Mouse (Mus musculus) heart, postnatal 14 days (tissue): ENCODE results near the gene Syt13. TPM values are rescaled to one million over a fixed set of nuclear protein-coding genes. Genes with fewer than 3 reads are reported as not detected.

Experiments used
- DNase-seq, 2 experiments: peaks; one replicate each; pipeline ENCODE4 v3.0.0; 2021 to 2022
- intact Hi-C: fragments of 180-260 bp; cut with DNase I; formaldehyde crosslinking; loops from one replicate; pipeline ENCODE4 v1.15.1; 2025
- total RNA-seq, 2 experiments: library from RNA; stranded (reverse); gene quantifications; 2 replicates each; pipeline ENCODE4 v1.2.3; 2021

The Syt13 gene
- total RNA-seq, 2 experiments from 2014 or later: 0.36 to 0.95 TPM

DNA sequence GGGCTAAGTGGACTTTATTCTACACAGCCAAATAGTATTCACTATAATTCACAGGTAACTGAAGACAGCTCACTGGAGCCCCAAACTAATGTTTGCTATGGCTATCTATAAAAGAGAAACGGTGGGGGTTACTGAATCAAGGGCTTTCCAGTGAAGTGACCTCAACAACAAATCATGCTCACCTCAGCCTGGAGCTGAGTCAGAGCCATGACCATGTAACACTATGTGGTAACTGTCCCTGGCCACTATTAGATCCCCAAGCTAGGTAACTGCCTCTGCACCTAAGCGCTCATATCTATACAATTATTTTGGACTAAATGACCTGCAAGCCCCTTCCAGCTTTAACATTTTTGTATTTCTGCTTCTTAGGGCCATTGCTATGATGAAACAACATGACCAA is 42.0 kb downstream of the Syt13 start:
- intact Hi-C loops: no loop called here

DNA sequence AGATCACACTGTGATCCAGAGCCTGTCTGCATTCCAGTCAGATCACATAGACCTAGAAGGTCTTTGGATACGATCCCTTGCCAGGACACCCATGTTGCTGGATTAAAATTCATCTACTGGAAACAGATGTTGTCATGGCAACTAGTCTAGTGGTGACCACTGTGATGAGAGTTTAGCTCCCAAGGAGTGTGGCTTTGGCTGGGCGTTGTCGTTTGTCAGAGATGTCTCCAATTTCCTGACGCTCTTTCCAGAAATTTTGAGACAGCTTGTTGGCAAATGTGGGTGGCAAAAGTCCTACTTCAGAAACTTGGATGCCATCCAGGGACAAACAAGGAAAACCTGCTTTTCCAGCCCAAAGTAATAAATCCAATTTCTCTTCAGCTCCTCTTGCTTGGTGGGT is 43.7 kb downstream of the Syt13 start:
- intact Hi-C loops: no loop called here
- no peak for DNase-seq

More for the DNA sequence above, 42.0 kb downstream of the Syt13 start:
- DNase-seq: no peak

DNA sequence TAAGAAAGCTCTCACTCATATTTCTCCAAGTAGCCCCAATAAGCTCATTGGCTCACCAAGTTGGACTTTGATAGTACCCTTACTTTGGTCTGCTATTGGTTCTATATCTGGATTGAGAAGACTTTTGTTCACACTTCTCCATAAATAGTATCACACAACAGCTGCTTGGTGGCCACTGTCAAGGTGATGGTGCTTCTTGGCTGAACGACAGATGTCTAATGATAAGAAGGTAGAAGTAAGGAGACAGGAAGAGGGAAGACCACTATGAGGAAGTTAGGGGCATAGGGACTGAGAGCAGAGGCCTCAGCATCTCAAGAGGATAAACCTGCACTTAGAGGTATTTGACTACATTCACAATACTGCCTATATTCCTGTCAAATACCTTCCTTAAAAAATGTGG is 49.4 kb downstream of the Syt13 start:
- DNase-seq: no peak
- intact Hi-C loops: no loop called here

DNA sequence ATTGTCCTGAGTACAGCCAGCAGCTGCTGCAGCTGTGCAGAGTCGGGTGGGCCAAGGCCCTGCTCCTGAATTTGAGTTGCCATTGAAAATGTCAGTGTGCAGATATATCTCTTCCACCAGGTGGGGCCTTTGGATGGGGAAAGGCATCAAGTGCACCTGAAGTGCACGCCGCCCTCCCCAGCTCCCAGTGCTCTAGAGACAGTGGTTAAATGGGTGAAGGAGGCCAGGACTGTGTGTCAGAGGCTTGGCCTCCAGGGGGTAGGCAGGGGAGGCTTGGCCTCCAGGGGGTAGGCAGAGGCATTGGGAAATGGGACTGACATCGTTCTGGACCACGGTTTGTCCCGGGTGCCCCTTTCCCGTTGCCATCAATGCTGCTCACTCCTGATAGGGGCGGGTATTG is 51.4 kb downstream of the Syt13 start:
- intact Hi-C loops: loop anchor here (5.0 kb wide), 1 partner anchor 96 kb away; no protein-coding TSS in a partner anchor

DNA sequence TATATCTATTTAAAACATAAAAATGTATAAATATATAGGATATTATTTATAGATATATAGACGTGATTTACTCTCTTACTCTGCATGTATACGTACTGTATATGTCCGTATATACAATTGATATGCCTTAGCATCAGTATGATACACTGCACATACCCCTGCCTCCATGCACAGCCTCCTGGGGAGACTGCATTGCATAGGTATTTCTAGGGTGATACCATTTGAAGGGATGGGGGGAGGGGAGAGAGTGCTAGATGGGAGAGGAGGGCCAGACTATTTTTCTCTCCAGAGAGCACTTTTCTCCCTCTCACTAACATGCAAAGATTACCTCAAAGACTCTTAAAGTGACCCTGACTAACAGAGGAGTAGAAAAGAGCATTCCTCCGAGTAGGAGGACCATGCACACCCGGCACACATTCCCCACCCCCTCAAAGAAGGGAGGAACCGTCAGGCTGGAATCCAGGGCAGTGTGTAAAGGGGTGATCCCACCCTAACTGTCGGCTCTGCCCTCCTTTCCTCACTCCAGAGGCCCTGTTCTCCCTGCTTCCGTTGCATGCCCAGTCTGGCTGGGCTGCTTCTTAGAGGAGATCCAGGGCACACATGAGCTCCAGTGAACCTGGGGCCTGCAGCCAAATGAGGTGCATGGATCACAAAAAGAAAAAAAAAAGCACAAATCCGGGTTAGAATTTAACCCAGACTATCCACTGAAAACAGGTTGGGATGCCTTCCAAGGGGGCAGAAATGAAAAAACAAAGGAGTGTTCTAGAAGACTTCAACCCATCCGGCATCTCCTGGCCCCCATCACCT is 52.3 kb downstream of the Syt13 start:
- DNase-seq: no peak
- intact Hi-C loops: loop anchor here (5.0 kb wide), 1 partner anchor 95 kb away; no protein-coding TSS in a partner anchor

More for the DNA sequence above, 51.4 kb downstream of the Syt13 start:
- no peak for DNase-seq

DNA sequence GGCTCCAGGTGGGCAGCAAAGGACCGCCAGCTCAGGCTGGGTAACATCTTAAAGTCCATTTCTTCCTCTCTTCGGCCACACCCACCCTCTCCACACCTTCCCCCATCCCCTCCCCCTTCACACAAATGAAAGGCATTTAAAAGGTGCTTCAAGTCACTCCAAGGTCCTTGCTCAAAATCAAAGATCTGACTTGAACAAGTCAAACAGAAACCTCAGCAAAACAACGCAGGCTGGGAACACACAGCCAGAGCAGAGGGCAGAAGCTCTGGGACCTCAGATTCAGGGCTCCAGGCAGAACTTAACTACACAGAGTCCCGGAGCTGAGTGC is 52.9 kb downstream of the Syt13 start:
- no peak for DNase-seq
- intact Hi-C loops: loop anchor here (5.0 kb wide), 1 partner anchor 94 kb away; no protein-coding TSS in a partner anchor

DNA sequence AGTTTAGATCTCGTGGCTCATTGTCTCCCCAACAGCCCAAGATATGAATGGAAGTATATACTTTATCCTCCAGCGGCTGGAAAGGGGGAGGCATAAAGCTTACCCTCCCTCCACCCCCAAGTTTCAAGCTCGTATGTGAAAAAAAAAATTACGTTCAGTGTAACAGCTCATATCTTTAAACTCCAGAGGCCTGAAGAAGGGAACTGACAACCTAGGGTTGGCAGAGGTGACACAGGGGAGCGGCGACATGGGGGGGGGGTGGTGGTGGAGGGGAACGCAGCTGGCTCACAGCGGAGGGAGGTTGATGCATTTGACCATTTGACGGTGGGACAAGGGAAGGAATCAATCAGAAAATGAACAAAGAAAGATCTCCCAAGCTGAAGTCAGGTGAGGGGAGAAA is 56.2 kb downstream of the Syt13 start:
- intact Hi-C loops: no loop called here
- DNase-seq: no peak

DNA sequence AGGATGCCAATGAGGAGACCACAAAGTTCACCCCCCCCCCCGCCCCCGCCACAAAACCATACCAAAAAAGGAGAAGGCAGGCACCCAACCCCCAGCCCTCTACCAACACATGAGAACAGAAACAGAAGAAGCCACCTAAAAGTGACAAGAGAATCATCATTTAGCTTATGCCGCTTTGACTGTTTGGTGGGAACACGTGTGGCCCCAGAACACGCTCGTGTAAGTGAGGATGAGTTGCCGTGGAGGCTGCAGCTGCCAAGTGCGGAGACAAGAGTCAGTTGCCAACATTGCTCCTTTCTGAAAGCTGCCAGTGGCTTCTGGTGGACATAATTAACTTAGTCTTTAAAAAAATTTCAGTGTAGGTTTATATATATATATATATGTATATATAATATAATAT is 56.6 kb downstream of the Syt13 start:
- DNase-seq: no peak

DNA sequence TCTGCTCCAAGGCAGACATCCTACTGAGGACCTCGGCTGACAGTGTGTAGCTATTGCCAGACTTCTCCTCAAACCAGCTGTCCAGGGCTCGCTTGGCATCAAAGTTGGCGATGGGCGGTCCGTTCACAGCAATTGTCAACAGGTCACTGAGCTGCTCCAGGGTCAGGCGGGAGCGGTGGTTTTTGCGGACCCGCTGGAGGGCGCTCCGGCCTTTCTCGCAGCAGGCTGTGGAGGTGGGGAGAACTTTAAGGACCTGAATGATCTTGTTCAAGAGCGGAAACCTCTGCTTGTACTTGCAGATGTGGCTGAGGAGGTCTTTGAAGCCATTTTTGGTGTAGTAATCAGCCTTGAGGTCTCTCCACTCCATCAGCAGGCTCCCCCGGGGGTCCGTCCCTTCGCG is 57.2 kb downstream of the Syt13 start:
- DNase-seq: no peak
- intact Hi-C loops: no loop called here

More for the DNA sequence above, 56.6 kb downstream of the Syt13 start:
- intact Hi-C loops: no loop called here

DNA sequence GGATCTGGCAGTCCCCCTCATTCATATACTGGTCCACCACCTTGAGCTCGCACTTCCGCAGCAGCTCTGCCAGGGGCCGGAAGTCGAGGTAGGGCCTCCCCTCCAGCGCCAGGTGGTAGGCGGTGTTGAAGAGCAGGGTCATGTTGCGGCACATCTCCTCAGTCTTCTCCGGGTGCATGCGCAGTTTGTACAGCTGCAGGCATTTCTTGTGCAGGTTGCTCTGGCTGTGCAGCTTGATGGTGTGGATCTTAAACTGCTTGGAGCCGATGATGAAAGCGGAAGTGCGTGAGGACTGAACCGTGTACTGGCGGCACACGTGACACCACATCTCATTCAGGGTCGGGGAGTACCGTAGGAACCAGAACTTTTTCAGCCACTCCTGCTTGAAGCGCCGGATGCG is 58.7 kb downstream of the Syt13 start:
- intact Hi-C loops: no loop called here
- DNase-seq: no peak

DNA sequence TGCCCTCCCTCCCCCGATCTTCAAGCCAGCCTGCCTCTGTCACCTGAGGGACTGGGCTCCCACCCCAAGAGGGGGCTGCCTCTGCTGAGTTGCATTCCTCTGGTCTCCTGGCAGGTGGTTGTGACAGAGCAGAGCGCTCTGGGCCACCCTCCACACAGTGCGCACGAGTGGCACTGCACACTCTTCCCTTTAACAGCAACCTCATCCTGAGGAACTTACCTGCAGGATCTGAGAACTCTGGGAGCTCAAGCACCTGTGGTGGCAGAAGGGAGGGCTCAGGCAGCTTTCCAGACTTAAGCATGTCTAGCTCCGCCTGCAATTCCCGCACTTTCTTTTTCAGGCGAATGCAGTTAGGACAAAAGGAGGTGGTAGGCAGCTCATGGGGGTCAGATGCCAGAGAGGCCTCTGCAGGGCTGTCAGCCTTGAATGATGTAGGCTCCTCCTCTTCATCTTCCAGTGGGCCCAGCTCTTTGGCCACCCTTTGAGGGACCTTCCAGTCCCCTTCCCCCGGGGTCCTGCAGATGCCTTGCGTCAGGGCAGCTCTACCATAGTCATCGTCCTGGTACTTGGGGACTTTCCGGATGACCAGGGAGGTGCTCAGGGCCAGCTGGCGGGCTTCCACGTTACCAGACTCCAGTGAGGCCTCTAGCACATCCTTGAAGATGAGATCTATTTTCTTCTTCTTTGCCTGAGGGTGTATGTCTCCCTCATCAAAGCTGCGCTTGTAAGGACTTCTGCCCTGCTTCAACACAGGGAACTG is 60.3 kb downstream of the Syt13 start:
- intact Hi-C loops: no loop called here
- no peak for DNase-seq

DNA sequence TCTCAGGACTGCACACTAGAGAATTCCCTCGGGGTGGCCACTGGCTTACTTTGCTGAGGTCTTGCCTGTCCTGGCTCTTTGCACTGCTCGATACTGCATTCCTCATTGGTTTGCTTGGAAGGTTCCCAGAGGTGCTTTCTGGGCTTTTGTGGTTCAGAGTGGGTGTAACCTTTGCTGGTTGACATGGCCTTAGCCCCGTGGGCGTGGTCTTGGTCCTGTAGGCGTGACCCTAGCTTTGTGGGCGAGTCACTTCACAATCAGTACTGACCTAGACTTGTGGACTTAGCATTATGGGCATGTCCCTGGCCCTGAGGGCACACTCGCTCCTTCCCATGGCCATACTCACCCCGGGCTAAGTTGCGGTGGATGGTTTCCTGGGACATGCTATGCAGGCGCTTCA is 65.3 kb downstream of the Syt13 start:
- no peak for DNase-seq
- intact Hi-C loops: no loop called here

DNA sequence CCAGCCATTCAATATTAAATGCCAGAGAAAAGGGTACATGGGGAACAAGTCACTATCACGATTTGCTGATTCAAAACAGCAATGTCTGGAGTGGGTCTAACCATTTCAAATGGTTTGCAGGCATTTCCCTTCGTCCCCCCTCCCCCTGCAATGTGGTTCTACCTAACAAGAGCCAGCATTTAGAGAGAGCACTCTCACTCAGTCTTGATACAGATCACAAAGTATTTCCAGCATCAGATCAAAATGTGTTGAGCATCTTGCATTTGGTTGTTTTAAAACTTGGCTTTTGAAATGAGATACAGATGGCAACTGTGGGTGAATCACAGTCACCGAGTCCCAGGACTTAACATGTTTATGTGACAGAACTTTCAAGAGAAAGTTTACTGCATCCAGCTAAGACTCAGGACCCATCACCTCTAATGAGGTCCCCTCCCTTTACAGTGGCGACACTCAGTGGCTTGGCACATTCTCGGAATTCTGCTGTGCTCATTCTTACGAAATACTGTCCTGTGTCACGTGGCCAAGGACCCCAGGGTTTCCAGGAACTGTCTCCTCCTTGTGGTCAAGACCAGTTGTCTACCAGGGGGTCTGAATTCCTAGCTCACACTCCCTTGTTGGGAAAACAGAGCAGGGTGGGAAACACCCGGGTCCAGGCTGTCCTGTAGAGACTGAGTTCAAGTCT is 67.8 kb downstream of the Syt13 start:
- intact Hi-C loops: no loop called here
- DNase-seq: no peak

DNA sequence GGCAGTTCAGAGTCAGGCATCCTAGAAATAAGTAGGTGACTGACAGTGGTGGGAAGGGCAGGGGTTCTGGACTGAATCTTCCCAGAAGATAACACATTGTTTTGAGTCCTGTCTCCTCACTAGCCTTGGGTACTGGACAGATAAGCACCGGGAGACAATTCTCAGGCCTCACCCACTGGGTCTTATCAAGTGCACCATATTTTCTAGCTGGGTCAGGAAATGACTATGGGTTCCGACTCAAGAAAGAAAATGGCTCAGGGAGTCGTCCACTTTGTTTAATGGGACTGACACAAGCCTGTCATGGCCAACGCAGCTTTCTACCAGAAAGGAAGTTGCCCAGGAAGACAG is 68.3 kb downstream of the Syt13 start:
- no peak for DNase-seq
- intact Hi-C loops: no loop called here

DNA sequence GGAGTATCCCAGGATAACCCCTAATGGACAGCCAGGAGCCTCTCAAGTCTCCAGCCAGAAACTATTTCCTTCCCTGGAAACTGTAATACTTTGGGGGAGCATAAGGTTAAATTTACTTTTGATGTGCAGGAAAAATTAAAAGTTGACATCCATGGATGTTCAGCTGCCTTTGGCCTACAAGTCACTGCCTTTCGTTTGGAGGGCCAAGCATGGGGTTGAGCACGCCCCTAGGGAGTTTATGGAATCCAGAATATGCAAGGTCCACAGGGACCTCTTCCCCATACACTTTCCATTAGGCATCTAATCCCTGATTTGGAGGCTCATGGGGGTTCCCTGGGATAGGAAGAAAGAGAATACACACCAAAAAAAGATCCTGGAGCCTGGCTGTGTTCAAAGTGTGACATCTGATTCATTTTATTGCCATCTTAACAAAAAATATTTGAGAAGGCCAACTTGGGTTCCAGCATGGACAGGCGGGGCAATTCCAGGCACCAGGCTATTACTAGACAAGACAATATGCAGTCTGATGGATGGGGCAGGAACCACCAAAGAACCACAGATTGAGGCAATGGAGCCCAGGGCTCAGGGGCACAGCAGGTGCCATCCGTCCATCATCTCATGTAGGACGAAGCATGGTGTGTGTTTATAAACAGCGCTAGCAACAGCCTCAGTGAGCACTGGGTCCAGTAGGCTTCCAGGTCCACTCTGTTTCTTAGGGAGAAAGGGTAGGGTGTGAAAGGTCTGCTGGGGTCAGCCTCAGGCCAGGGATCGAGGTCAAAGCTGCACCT is 69.6 kb downstream of the Syt13 start:
- intact Hi-C loops: loop anchor here (5.0 kb wide), 2 partner anchors 43 to 63 kb away; partner anchors contain the start of gene Prdm11

DNA sequence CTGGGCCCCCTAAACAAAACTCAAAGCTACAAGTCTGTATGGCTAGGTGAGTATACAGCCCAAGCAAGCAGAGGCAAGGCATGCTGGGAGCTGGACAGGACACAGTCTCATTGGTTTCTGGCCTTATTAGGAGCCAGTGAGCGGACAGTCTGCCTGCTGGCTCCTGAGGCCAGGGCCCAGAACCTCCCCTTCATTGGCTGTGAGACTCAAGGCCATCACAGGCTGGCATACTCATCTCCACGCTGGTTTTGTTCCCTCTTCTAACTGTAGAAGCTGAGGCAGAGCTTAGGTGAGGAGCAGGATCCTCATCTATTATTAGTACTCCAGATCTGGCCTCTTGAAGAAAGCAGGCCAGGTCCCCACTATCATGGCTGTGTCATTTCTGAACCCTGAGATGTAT is 70.3 kb downstream of the Syt13 start:
- DNase-seq: no peak
- intact Hi-C loops: loop anchor here (5.0 kb wide), 2 partner anchors 42 to 62 kb away; partner anchors contain the start of gene Prdm11

More for the DNA sequence above, 69.6 kb downstream of the Syt13 start:
- no peak for DNase-seq

DNA sequence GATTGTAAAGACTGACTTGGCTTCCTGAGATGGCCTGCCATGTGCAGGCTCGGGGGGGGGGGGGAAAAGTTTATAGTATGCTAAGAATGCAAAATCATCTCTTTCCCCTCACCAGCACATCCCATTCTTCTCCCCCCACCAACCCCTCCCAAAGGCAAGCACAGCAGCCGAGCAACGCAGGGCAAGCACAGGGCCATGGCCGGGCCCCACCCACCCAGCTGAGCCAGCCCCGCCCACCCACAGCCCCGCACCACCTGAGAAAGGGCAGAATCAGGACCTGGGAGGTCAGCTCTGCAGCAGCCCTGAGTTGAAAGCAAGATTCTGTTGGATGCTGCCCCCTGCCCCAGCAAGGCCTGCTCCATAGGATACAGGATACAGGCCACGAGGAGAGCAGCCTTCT is 70.7 kb downstream of the Syt13 start:
- DNase-seq: no peak
- intact Hi-C loops: loop anchor here (5.0 kb wide), 2 partner anchors 42 to 62 kb away; partner anchors contain the start of gene Prdm11

DNA sequence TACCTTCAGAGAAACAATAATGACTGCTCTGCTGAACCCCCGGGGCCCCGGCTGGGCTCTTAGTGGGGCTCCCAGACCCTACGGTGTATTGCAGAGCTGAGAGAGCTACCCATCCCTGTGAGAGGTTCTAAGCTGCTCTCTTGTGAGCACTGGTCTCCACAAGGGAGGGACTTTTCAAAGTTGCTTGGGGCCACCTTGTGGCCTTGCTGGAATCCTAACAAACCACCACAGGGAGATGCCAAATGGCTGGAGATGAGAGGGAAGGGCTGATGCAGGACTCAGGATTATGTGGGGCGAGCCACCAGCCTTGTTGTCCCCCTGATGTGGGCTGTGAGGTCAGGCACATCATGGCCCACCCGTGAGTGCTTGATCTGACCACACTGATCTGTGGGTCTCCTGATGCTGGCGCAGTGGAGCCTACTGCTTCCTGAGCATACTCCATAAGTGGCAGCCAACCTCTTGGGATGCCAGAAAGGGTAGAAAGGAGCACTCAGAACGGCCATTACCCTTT is 72.3 kb downstream of the Syt13 start:
- peak in 1 of 2 experiments; percentile 23 for DNase-seq
- intact Hi-C loops: loop anchor here (5.0 kb wide), 2 partner anchors 40 to 60 kb away; partner anchors contain the start of gene Prdm11

DNA sequence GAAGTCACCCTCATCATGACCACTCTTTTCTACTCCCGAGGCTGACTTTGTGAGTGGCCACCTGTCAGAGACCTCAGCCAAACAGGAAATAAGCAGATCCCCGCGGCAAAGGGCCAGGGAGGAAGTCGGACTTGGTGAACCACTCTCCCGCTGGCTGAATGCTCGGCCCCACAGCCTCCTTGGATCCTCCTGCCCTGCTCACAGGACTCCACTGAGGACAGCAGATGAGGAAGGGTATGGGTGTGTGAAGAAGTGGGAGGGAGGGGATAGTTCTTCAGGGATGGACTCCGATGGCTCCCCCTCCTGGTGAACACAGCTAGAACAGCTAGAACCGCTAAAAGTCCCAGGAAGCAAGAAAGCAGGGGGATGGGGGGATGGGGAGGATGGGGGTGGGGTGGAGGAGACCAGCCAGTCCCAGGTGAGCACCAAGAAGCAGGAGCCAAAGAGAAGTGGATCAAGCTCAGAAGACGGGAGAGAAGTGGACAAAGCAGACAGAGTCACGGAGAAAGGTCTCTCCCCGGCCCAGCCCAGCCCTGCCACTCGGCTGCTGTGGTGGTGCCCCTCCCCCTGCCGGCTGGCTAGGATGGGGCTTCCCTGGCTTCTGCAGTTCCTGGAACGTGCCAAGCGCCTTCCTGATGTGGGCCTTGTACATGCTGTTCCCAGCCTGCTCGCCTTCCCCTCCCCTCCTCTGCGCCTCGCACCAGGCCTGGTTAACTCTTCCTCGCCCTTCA is 73.2 kb downstream of the Syt13 start:
- intact Hi-C loops: loop anchor here (5.0 kb wide), 2 partner anchors 39 to 59 kb away; partner anchors contain the start of gene Prdm11

More for the DNA sequence above, 73.2 kb downstream of the Syt13 start:
- DNase-seq: peak; percentile 87 to 88
